Mouse (Mus musculus) limb, embryonic 15.5 days (tissue): ENCODE results near the gene Asb2. TPM values are rescaled to one million over a fixed set of nuclear protein-coding genes. Genes with fewer than 3 reads are reported as not detected.

ENCODE experiments used
- ATAC-seq: fragments of 200-750 bp; cut with Nextera tagmentation; 2 replicates; pipeline ENCODE4 v1.8.0; 2017; ENCODE audit warnings: low read depth, moderate TSS enrichment; ENCODE audit not compliant: insufficient number of reproducible peaks, low FRiP score, low TSS enrichment
- H3K27ac ChIP-seq: fragments of 300-500 bp; sonication (generic); 2 replicates; pipeline ENCODE4 v1.5.1; 2015; ENCODE audit warnings: moderate library complexity, mild to moderate bottlenecking, inconsistent platforms
- H3K27me3 ChIP-seq: fragments of 300-500 bp; sonication (generic); 2 replicates; pipeline ENCODE4 v1.6.1; 2015; ENCODE audit warnings: inconsistent platforms
- H3K36me3 ChIP-seq: fragments of 300-500 bp; sonication (generic); 2 replicates; pipeline ENCODE4 v1.6.1; 2015; ENCODE audit warnings: inconsistent platforms
- H3K4me1 ChIP-seq: fragments of 300-500 bp; sonication (generic); 2 replicates; pipeline ENCODE4 v1.6.1; 2015; ENCODE audit warnings: inconsistent platforms
- H3K4me2 ChIP-seq: fragments of 300-500 bp; sonication (generic); 2 replicates; pipeline ENCODE4 v1.6.1; 2015; ENCODE audit warnings: mild to moderate bottlenecking, inconsistent platforms
- H3K4me3 ChIP-seq: fragments of 300-500 bp; sonication (generic); 2 replicates; pipeline ENCODE4 v1.5.1; 2015; ENCODE audit warnings: mild to moderate bottlenecking, inconsistent platforms
- H3K9ac ChIP-seq: fragments of 300-500 bp; sonication (generic); 2 replicates; pipeline ENCODE4 v1.6.1; 2015; ENCODE audit warnings: inconsistent platforms
- H3K9me3 ChIP-seq: fragments of 300-500 bp; sonication (generic); 2 replicates; pipeline ENCODE4 v1.6.1; 2016; ENCODE audit warnings: inconsistent platforms
- WGBS: fragments of 180-500 bp; shearing (Covaris S2); methylation state at CpG from one replicate; pipeline ENCODE4 v1.1.7; 2015; 5-methylcytosine and 5-hydroxymethylcytosine counted together
- polyA plus RNA-seq: library from polyadenylated mRNA; unstranded; fragments of >200 nt; fragmentation: Nextera tagmentation; extraction: Ambion mirVana; gene quantifications from 2 replicates; pipeline ENCODE4 v1.2.1, GENCODE M21; 2015

The Asb2 gene
- polyA plus RNA-seq, 1 experiment from 2014 or later: 5.9 TPM

- ATAC-seq: no peak
- 54% methylated on average over 4 of the region's 4 CpGs for WGBS
- H3K36me3 ChIP-seq: no peaks in the 10 kb centered on the region
- no peaks in the 10 kb centered on the region for H3K9me3 ChIP-seq
- H3K4me1 ChIP-seq: no peaks in the 10 kb centered on the region
- no peaks in the 10 kb centered on the region for H3K27me3 ChIP-seq
- peak overlapping the region; percentile 11; the same call in 1 of the 2 replicates for H3K27ac ChIP-seq
- no peak overlapping the region for H3K4me2 ChIP-seq
- H3K9ac ChIP-seq: no peak overlapping the region
- no peak overlapping the region for H3K4me3 ChIP-seq
Observed at GRCm38 (mm10) chr12:103358951-103359801, 3.4 kb upstream of the Asb2 start.

DNA sequence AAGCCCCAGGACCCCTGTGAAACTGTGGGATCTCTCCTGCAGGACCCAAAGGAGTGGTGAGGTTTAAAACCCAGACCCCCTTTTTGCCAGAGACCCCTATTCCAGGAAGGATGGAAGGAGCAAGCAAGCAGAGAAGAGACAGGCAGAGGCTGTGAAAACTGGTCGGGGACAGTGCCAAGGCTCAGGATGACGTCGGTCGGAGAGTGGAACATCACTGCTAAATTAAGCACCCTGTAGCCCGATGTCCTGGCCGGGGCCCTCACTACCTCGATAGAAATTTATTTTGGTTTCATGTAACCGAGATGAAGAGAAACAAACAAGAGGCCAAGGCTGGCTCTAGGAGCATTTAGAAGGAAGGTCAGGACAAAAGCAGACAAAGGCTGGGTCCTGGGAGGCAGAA lies 2.4 kb upstream of the Asb2 start:
- Histone ChIP-seq H3K4me3 (no peak overlapping the region), H3K36me3 (no peaks in the 10 kb centered on the region), H3K27ac (no peak overlapping the region), H3K9me3 (no peaks in the 10 kb centered on the region), H3K4me2 (no peak overlapping the region), H3K4me1 (no peaks in the 10 kb centered on the region), H3K9ac (no peak overlapping the region), H3K27me3 (no peaks in the 10 kb centered on the region)
- no peak for ATAC-seq
- 77% methylated on average over 8 of the region's 8 CpGs for WGBS

DNA sequence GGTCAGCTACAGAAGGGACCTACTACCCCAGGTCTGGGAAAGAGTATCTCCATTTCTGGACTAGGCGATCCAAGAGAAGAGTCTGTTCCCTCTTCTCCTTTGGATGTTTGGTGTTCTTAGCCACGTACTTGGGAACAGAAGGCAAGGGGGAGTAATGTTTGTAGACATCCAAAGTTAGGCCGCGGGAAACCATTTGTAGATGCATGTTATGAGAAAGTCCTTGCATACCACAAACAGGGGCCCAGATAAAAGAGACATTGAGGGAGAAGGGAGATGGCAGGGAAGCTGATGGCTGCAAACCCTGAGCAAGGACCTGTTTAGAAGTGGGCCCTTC lies 581 bp upstream of the Asb2 start:
- Histone ChIP-seq H3K4me1 (no peaks in the 10 kb centered on the region), H3K9me3 (no peaks in the 10 kb centered on the region), H3K9ac (no peak overlapping the region), H3K27ac (no peak overlapping the region), H3K27me3 (no peaks in the 10 kb centered on the region), H3K4me3 (no peak overlapping the region), H3K4me2 (no peak overlapping the region), H3K36me3 (no peaks in the 10 kb centered on the region)
- no peak for ATAC-seq
- WGBS: 93% methylated on average over 4 of the region's 4 CpGs

GRCm38 (mm10) chr12:103353538-103353937 lies 2.3 kb downstream of the Asb2 start:
- Histone ChIP-seq H3K36me3 (no peaks in the 10 kb centered on the region), H3K9me3 (no peaks in the 10 kb centered on the region), H3K4me3 (no peak overlapping the region), H3K4me2 (no peak overlapping the region), H3K4me1 (no peaks in the 10 kb centered on the region), H3K9ac (no peak overlapping the region), H3K27me3 (no peaks in the 10 kb centered on the region), H3K27ac (no peak overlapping the region)
- ATAC-seq: no peak
- 10% methylated on average over 5 of the region's 5 CpGs for WGBS

GRCm38 (mm10) chr12:103352735-103353134 lies 3.1 kb downstream of the Asb2 start:
- H3K9me3 ChIP-seq: no peaks in the 10 kb centered on the region
- H3K4me3 ChIP-seq: no peak overlapping the region
- no peaks in the 10 kb centered on the region for H3K36me3 ChIP-seq
- H3K27ac ChIP-seq: no peak overlapping the region
- H3K4me1 ChIP-seq: no peaks in the 10 kb centered on the region
- no peak overlapping the region for H3K9ac ChIP-seq
- no peak overlapping the region for H3K4me2 ChIP-seq
- no peak for ATAC-seq
- WGBS: 90% methylated on average over 6 of the region's 6 CpGs
- H3K27me3 ChIP-seq: no peaks in the 10 kb centered on the region

GRCm38 (mm10) chr12:103348506-103348905 lies 7.3 kb downstream of the Asb2 start:
- Histone ChIP-seq H3K9ac (no peak overlapping the region), H3K9me3 (no peaks in the 10 kb centered on the region), H3K36me3 (no peaks in the 10 kb centered on the region), H3K4me1 (no peaks in the 10 kb centered on the region), H3K27ac (no peak overlapping the region), H3K4me2 (no peak overlapping the region), H3K4me3 (no peak overlapping the region), H3K27me3 (no peaks in the 10 kb centered on the region)
- 6% methylated on average over 3 of the region's 3 CpGs for WGBS
- ATAC-seq: no peak

DNA sequence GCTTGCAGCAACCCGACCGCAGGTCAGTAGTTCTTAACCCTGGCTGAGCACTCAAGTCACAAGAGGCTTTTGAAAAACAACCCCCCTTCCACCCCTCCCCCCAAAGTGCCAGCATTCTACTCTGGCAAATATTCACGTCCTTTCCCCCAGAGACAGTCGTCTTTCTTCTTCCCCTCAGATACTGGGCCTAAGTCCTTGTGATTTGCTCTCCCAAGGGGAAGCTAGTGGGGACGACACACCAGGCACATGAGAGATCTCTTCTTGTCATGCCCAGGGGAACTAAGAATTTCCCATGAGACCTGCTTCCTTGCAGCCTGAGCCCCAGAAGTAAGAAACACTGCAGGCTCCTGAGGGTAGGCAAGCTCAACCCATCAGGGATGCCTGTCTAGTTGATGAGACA lies 8.4 kb downstream of the Asb2 start:
- H3K9ac ChIP-seq: no peak overlapping the region
- no peak overlapping the region for H3K27ac ChIP-seq
- H3K27me3 ChIP-seq: no peaks in the 10 kb centered on the region
- no peak overlapping the region for H3K4me3 ChIP-seq
- ATAC-seq: no peak
- H3K4me2 ChIP-seq: no peak overlapping the region
- no peaks in the 10 kb centered on the region for H3K9me3 ChIP-seq
- WGBS: 55% methylated on average over 5 of the region's 5 CpGs
- no peaks in the 10 kb centered on the region for H3K36me3 ChIP-seq
- H3K4me1 ChIP-seq: no peaks in the 10 kb centered on the region

DNA sequence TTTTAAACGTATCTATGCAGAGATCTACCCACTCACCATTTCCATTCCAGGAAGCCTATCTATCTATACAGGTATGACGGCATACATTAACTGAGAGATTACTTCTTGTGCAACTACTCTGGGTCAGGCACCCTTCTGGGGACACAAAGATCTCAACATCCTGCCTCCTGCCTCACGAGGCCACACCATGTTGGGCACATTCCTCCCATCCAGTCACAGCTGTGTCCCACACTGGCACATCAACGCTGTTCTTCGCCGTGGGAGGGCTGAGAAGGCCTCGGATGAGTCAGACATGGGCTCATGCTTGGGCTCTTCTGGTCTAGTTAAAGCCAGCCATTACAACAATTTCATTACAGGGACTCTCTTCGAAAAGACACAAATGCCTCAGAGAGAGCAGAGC lies 8.9 kb downstream of the Asb2 start:
- no peak for ATAC-seq
- no peak overlapping the region for H3K4me3 ChIP-seq
- WGBS: 75% methylated on average over 8 of the region's 8 CpGs

DNA sequence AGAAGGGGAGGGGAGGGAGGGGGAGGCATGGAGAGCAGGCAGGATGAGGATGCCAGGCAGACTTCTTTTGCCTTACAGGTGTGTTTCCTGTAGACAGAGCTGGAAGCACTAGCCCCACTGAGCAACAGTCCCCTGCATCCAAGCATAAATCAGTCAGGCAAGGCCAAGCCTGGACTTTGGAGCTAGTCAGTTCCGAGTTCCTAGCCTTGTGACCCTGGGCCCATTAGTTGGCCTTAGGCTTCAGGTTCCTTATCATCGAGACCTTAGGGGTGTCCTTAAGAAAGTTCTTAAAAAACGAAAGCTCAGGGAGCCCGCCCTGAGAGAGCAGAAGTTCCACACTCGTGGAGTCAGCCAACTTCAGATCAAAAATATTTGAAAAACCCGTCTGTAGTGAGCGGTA lies 10.9 kb downstream of the Asb2 start:
- H3K9me3 ChIP-seq: no peaks in the 10 kb centered on the region
- H3K4me2 ChIP-seq: no peak overlapping the region
- H3K4me3 ChIP-seq: no peak overlapping the region
- no peak for ATAC-seq
- H3K9ac ChIP-seq: no peak overlapping the region
- no peaks in the 10 kb centered on the region for H3K27me3 ChIP-seq
- 82% methylated on average over 7 of the region's 7 CpGs for WGBS
- H3K27ac ChIP-seq: no peak overlapping the region
- H3K4me1 ChIP-seq: no peaks in the 10 kb centered on the region
- no peaks in the 10 kb centered on the region for H3K36me3 ChIP-seq

More for the DNA sequence above, 8.9 kb downstream of the Asb2 start:
- H3K4me1 ChIP-seq: no peaks in the 10 kb centered on the region
- no peak overlapping the region for H3K27ac ChIP-seq
- H3K27me3 ChIP-seq: no peaks in the 10 kb centered on the region
- no peaks in the 10 kb centered on the region for H3K9me3 ChIP-seq
- H3K4me2 ChIP-seq: no peak overlapping the region
- H3K36me3 ChIP-seq: no peaks in the 10 kb centered on the region
- H3K9ac ChIP-seq: no peak overlapping the region

DNA sequence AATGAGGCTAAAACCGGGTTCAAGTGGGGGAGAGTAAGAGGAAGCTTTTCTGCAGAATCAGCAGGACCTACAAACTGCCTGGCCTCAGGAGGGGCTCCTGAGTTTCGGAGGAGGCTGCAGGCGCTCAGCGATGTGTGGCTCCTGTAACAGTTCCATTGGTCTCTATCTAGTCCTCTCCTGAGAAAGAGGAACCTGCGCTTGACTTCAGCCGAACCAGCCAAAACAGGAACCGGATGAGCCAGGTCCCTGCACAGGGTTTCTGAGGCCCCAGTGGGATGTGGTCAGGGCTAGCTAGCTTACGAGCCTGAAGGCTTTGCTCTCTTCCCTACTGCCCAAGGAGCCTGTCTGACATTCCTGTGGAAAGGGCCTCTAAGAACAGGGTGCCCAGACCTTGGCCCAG lies 12.3 kb downstream of the Asb2 start:
- Histone ChIP-seq H3K9me3 (no peaks in the 10 kb centered on the region), H3K27ac (no peak overlapping the region), H3K9ac (no peak overlapping the region), H3K36me3 (no peaks in the 10 kb centered on the region), H3K4me3 (no peak overlapping the region), H3K4me1 (no peaks in the 10 kb centered on the region), H3K4me2 (no peak overlapping the region), H3K27me3 (no peaks in the 10 kb centered on the region)
- no peak for ATAC-seq
- WGBS: 71% methylated on average over 8 of the region's 8 CpGs

GRCm38 (mm10) chr12:103341212-103341611 lies 14.6 kb downstream of the Asb2 start:
- Histone ChIP-seq H3K9ac (no peak overlapping the region), H3K27ac (no peak overlapping the region), H3K9me3 (no peaks in the 10 kb centered on the region), H3K4me3 (no peak overlapping the region), H3K27me3 (no peaks in the 10 kb centered on the region), H3K4me1 (no peaks in the 10 kb centered on the region), H3K36me3 (no peaks in the 10 kb centered on the region), H3K4me2 (no peak overlapping the region)
- no peak for ATAC-seq
- 79% methylated on average over 5 of the region's 5 CpGs for WGBS

- H3K27ac ChIP-seq: no peak overlapping the region
- H3K9me3 ChIP-seq: no peaks in the 10 kb centered on the region
- H3K4me2 ChIP-seq: no peak overlapping the region
- no peaks in the 10 kb centered on the region for H3K27me3 ChIP-seq
- H3K4me1 ChIP-seq: no peaks in the 10 kb centered on the region
- 0 out of 2 replicates have a peak, but pooled peaks have one; percentile 31 for ATAC-seq
- 71% methylated on average over 14 of the region's 14 CpGs for WGBS
- H3K4me3 ChIP-seq: no peak overlapping the region
- H3K9ac ChIP-seq: no peak overlapping the region
- no peaks in the 10 kb centered on the region for H3K36me3 ChIP-seq
Observed at GRCm38 (mm10) chr12:103338162-103338798, 17.5 kb downstream of the Asb2 start.
